Mouse (Mus musculus): ENCODE data around the gene Tmem158.

The Tmem158 gene

DNA sequence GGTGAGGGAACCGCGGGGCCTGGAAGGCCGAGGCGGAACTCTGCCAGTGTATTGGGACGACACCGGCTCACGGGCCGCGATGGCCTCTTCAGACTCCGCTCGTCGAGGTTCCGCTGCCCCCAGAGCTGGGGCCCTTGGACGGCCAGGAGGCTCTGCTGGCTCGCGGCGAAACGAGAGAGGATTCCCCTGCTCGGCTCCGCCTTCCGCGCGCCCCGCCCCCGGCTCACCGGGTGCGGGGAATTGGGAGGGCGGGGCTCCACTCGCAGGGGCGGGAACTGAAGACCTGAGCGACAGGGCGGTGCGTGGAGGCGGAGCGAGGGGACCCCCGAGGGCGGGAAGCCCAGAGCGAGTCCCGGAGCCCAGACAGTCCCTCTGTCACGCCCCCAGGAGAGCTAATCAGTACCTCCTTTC, at the start of gene Tmem158:
Gene Tmem158, minus strand, starts transcription at position 154 of the 411 bp plus-strand sequence.
- DNase-seq (ENCODE audit: low spot score in 2 of 2) = peak; percentile 77 to 85

GRCm38 (mm10) chr9:123309685-123310365, 49.3 kb upstream of the Tmem158 start:
- DNase-seq (ENCODE audit: low spot score in 2 of 2) = no peak

DNA sequence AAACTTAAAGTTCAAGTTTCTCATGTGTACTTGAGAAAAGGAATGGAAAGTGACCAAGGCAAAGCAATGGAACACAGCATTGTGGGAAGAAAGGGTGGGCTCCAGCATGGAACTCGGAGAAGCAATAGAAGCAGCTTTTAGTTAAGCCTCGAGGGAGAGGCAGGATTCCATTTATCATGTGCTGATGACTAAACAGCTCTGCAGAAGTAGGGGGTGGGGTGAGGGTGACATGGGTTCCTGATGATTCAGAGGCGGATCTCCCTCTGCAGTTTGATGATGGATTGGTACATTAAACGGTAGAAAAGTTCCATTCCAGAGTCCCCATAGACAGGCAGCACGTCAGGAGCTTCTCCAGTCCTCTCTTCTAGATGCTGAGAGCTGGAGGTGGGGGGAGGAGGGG, 48.5 kb upstream of the Tmem158 start:
- peak in 1 of 2 experiments; percentile 19 for DNase-seq (ENCODE audit: low spot score in 2 of 2)

GRCm38 (mm10) chr9:123304917-123305316, 44.4 kb upstream of the Tmem158 start:
- no peak for DNase-seq (ENCODE audit: low spot score in 2 of 2)

DNA sequence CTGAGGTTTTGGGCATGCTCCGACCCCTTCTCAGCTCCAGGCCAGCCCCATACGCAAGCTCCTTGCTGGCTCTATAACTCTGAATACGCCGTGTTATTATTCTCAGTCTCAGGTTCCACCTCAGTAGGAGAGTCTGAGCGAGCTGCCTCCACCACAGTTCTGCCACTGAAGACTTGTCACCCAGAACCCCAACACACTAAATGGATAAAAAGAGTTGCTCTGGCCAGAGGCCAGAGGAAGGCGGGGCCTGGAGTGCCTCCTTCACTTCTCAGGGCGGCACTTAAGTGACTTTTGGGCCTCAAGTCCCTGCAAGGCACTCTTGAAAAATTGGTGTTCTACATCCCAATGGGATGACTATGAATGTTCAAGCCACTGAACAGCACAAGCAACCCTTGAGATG, 43.4 kb upstream of the Tmem158 start:
- no peak for DNase-seq (ENCODE audit: low spot score in 2 of 2)

- no peak for DNase-seq (ENCODE audit: low spot score in 2 of 2)
These were observed 42.3 kb upstream of the Tmem158 start for GRCm38 (mm10) chr9:123302759-123303313.

DNA sequence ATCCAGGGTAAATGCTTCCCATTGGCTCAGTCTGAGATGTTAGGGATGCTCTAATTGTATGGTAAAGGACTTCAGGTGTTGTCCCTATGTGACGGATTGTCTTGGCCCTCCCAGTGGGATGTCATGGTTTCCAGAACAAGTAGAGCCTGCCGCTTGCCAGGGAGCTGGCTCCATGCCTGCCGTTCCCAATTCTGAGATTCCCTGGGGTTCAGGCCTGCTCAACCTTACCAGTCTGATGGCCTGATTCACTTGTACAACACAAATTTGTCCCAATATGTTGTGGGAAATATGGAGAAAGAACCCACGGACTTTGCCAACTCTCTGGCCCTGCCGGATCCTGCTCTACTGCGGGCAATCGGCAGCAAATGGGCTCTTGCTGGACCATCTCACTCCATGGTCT, 37.3 kb upstream of the Tmem158 start:
- no peak for DNase-seq (ENCODE audit: low spot score in 2 of 2)

- no peak for DNase-seq (ENCODE audit: low spot score in 2 of 2)
These were observed 35.7 kb upstream of the Tmem158 start for GRCm38 (mm10) chr9:123296229-123296628.

DNA sequence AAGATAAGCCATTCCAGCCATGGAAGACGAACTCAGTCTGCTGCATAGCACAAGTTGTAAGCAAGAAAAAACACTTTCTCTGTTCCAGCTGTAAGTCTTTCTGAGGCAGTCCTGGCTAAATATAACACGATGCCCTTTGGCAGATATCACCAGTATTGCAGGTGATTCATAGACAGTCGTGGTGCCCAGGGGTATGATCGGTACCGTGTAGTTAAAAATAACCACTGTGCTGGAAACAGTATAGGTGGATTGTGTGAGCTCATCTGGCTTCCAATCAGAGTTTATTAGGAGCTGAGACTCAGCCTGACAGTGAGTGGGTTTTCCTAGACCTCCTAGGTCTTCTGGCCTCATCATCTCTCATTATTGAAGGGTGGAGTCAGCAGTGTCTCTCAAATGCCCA, 34.0 kb upstream of the Tmem158 start:
- DNase-seq (ENCODE audit: low spot score in 2 of 2) = no peak

- no peak for DNase-seq (ENCODE audit: low spot score in 2 of 2)
These were observed 27.8 kb upstream of the Tmem158 start for GRCm38 (mm10) chr9:123288378-123288777.

DNA sequence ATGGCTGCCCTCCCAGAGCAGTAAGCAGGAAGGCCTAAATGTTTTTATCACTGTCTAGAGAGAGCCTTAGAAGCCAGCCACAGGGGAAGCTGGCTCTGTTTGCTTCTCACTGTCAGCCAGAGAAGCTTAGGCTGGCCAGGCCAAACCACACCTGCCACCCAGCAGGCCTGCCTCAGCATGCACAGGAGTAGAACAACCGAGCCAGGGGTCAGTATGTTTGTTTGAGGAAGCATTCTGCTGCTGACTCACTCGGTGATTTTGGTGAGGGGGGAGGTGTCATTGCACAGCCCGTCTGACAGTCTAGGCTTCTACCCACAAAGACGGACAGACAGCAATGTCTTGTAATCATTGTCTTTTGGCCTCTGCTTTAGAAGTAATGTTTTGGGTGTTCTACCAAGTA, 25.1 kb upstream of the Tmem158 start:
- no peak for DNase-seq (ENCODE audit: low spot score in 2 of 2)

DNA sequence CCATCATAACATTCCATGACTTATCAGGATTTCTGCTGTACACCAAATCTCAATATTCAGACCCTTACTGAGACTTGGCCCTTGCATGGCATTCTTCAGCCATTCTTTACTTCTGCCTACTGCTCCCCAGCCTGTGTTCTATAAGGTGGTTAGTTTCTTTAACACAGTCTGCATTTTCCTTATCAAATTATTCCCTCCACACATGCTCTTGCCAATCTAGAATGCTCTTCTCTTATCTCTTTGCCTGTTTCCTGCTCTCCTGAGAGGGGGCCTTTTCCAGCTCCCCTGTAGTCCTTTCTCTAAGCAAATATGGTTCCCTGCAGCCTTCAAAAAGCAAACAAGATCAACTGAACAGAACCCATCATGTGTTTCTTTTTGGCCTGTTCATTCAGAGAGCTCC, 20.2 kb upstream of the Tmem158 start:
- DNase-seq (ENCODE audit: low spot score in 2 of 2) = no peak

- no peak for DNase-seq (ENCODE audit: low spot score in 2 of 2)
These were observed 17.4 kb upstream of the Tmem158 start for GRCm38 (mm10) chr9:123278003-123278402.

- DNase-seq (ENCODE audit: low spot score in 2 of 2) = no peak
These were observed 14.8 kb upstream of the Tmem158 start for GRCm38 (mm10) chr9:123275373-123275772.

GRCm38 (mm10) chr9:123274674-123275073, 14.1 kb upstream of the Tmem158 start:
- DNase-seq (ENCODE audit: low spot score in 2 of 2) = no peak

DNA sequence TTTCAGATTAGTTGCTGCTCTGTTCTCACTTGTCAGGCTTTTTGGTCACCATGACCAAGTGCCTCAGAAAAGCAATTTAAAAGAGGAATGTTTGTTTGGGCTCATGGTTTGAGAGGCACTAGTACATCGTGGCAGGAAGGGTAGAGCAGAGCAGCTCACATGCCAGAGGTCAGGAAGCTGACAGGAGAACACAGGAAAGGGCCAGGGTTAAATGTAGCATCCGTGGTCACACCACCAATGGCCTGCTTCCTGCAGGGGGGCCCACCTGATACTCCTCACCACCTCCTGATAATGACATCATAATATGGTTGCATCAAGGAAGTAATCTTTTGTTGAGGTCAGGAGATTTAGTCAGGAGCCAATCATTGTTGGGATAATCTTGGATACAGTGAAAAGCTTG, 13.3 kb upstream of the Tmem158 start:
- no peak for DNase-seq (ENCODE audit: low spot score in 2 of 2)

DNA sequence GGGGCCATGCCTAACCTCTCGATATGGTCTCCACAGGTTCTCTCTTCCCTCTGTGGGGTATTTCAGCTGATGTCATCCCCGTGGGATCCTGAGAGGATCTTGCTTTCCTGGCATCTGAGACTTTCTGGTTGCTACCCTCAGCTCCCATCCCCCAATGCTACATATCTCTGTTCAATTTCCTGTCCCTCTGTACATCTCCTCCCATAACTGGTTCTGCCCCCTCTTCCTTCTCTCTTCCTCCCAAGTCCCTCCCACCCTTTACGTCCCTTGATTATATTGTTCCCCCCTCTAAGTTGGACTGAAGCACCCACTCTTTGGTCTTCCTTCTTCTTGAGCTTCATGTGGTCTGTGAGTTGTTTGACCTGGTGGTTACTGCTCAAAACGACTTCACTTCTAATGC, 11.0 kb upstream of the Tmem158 start:
- DNase-seq (ENCODE audit: low spot score in 2 of 2) = no peak

DNA sequence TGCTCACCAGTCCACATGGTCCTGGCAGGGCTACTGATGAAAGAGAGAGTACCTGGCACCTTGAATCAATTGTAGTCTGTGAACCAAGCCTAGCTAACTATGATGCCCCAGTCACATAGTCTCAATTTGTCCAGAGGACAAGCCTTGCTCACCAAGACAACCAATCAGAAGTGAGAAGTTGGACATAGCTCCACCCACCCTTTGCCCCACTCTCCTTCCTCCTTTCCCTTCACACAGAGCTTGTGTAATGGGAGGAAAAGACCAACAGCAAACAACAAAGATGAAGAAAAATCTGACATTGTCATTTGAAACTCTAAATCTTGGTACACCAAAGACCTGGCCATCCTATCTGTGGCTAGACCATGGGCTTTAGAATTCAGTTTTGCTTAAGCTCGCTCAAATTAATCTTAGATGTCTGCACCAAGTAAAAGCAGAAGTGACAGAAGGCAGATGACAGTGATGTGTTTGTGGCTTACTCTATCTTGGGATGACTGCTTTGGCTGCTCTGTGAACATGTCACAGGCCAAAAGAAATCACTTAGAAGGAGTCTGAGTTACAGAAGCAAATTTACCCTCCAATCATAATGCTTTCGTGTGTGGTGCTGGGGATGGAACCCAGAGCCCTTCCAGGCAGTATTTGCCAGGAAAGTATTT, 9.5 kb upstream of the Tmem158 start:
- no peak for DNase-seq (ENCODE audit: low spot score in 2 of 2)

GRCm38 (mm10) chr9:123259896-123260610, 511 bp downstream of the Tmem158 start:
- peak; percentile 55 to 65 for DNase-seq (ENCODE audit: low spot score in 2 of 2)

- peak in 1 of 2 experiments; percentile 81 for DNase-seq (ENCODE audit: low spot score in 2 of 2)
These were observed 1.1 kb downstream of the Tmem158 start for GRCm38 (mm10) chr9:123259461-123259895.

DNA sequence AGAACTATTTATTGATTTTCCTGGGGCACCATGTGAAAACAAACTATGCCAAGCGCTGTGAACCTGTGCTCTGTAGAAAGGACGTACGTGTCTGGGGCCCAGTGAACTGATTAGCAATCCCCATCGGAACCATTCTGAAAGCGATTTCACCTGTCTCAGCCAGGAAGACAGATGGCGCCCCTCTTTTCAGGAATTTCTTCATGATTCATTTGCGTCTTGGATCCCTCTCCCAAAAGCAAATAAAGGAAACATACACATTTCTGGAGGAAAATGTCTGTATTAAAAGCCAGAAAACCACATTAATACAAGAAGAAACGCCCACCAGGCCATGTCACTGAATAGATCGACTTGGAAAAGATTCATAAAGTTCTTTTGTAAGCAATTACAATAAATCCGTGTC, 1.8 kb downstream of the Tmem158 start:
- DNase-seq (ENCODE audit: low spot score in 2 of 2) = no peak

DNA sequence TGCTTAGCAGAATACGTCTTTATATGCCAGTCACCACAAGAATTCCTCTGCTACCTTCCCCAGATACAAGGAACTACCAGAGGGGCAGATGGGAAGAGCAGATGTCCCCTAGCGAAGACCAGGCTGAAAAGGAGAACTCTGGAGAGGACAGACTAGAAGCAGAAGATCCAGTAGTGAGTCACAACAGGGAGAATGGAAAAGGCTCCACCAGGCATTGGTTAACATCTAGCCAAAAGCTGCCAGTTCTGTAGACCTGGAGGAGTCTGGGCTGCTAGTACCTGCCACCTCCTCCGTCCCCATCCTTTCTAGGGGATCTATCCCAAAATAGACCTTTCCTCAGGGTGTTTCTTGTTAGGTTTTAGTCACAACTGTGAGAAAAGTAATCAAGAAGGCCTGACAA, 4.8 kb downstream of the Tmem158 start:
- DNase-seq (ENCODE audit: low spot score in 2 of 2) = no peak
